Mouse (Mus musculus) myocyte (in vitro differentiated cells): Measurements from ENCODE around the gene Otx1. TPM values are rescaled to one million over a fixed set of nuclear protein-coding genes. Genes with fewer than 3 reads are reported as not detected.

Experiments used
- H3K27me3 ChIP-seq: one replicate; pipeline ENCODE4 v1.6.1; 2011; ENCODE audit not compliant: control insufficient read depth, insufficient read depth, insufficient read length
- H3K36me3 ChIP-seq: one replicate; pipeline ENCODE4 v1.6.1; 2011; ENCODE audit not compliant: control insufficient read depth, insufficient read depth
- H3K4me2 ChIP-seq: one replicate; pipeline ENCODE4 v1.6.1; 2011; ENCODE audit warnings: low read depth, control low read depth
- H3K4me3 ChIP-seq: one replicate; pipeline ENCODE4 v1.5.1; 2011; ENCODE audit warnings: mild to moderate bottlenecking, control low read depth, moderate library complexity
- H3K79me2 ChIP-seq: one replicate; pipeline ENCODE4 v1.6.1; 2011; ENCODE audit not compliant: control insufficient read depth, insufficient read depth
- H3ac ChIP-seq: one replicate; pipeline ENCODE4 v1.6.1; 2011; ENCODE audit not compliant: control insufficient read depth, insufficient read length
- CEBPB ChIP-seq: IDR thresholded peaks from 2 replicates; pipeline ENCODE4 v1.6.1; 2011; ENCODE audit warnings: mild to moderate bottlenecking, moderate library complexity; ENCODE audit not compliant: poor library complexity, insufficient read depth, severe bottlenecking
- E2F4 ChIP-seq: IDR thresholded peaks from one replicate; pipeline ENCODE4 v1.6.1; 2011; ENCODE audit warnings: mild to moderate bottlenecking, control low read depth, moderate library complexity; ENCODE audit not compliant: insufficient read depth
- MAX ChIP-seq: IDR thresholded peaks from one replicate; pipeline ENCODE4 v1.6.1; 2011; ENCODE audit warnings: low read depth, mild to moderate bottlenecking, control low read depth
- MYOD1 ChIP-seq, 3 experiments: IDR thresholded peaks; one replicate each; pipeline ENCODE4 v1.6.1; 2011; ENCODE audit warnings: control low read depth in 2 of 3, low read depth in 2 of 3, mild to moderate bottlenecking in 2 of 3, moderate library complexity in 1 of 3; ENCODE audit not compliant: insufficient read length in 2 of 3, control insufficient read depth in 1 of 3
- MYOG ChIP-seq, 3 experiments: IDR thresholded peaks; one replicate each; pipeline ENCODE4 v1.6.1; 2011; ENCODE audit warnings: control low read depth in 2 of 3, low read depth in 2 of 3, mild to moderate bottlenecking in 2 of 3; ENCODE audit not compliant: insufficient read length in 2 of 3, control insufficient read depth in 1 of 3, insufficient read depth in 1 of 3
- POLR2A ChIP-seq: IDR thresholded peaks from one replicate; pipeline ENCODE4 v1.6.1; 2011; ENCODE audit warnings: low read depth, mild to moderate bottlenecking, control low read depth, moderate library complexity; ENCODE audit not compliant: insufficient read length
- POLR2AphosphoS2 ChIP-seq: IDR thresholded peaks from one replicate; pipeline ENCODE4 v1.6.1; 2011; ENCODE audit warnings: low read depth, control low read depth; ENCODE audit not compliant: insufficient read length
- REST ChIP-seq: IDR thresholded peaks from one replicate; pipeline ENCODE4 v1.6.1; 2011; ENCODE audit warnings: mild to moderate bottlenecking, control low read depth, moderate library complexity; ENCODE audit not compliant: insufficient read depth, insufficient read length
- SRF ChIP-seq: IDR thresholded peaks from one replicate; pipeline ENCODE4 v1.6.1; 2011; ENCODE audit warnings: low read depth; ENCODE audit not compliant: control insufficient read depth, insufficient read length
- TCF12 ChIP-seq: IDR thresholded peaks from one replicate; pipeline ENCODE4 v1.6.1; 2011; ENCODE audit warnings: mild to moderate bottlenecking, control low read depth; ENCODE audit not compliant: poor library complexity, insufficient read depth, severe bottlenecking
- TCF3 ChIP-seq: IDR thresholded peaks from one replicate; pipeline ENCODE4 v1.6.1; 2011; ENCODE audit warnings: low read depth, control low read depth; ENCODE audit not compliant: insufficient read length
- USF1 ChIP-seq: IDR thresholded peaks from one replicate; pipeline ENCODE4 v1.6.1; 2011; ENCODE audit warnings: low read depth, mild to moderate bottlenecking, control low read depth, moderate library complexity
- polyA plus RNA-seq: library from polyadenylated mRNA; unstranded; fragments of >200 nt; fragmentation: generic; extraction: Trizol; gene quantifications from one replicate; pipeline ENCODE4 v1.2.1, GENCODE M21; 2012; ENCODE audit warnings: missing spikeins

The Otx1 gene
- polyA plus RNA-seq, 1 experiment: 0.72 TPM

- TF ChIP-seq USF1 (no peak), SRF (no peak), E2F4 (no peak), TCF12 (no peak), MYOD1 (IDR thresholded peaks at IDR 0.05; ENCODE audit: control insufficient read depth in 1 of 3, insufficient read length in 2 of 3, low read depth in 2 of 3) (no peak), CEBPB (no peak), MAX (no peak), MYOG (IDR thresholded peaks at IDR 0.05; ENCODE audit: control insufficient read depth in 1 of 3, insufficient read depth in 1 of 3, insufficient read length in 2 of 3, low read depth in 2 of 3) (no peak), TCF3 (no peak), POLR2A (no peak), REST (no peak), POLR2AphosphoS2 (no peak)
- Histone ChIP-seq H3K4me2 (no peak overlapping the region), H3K27me3 (no peaks in the 10 kb centered on the region), H3K4me3 (no peak overlapping the region), H3K36me3 (no peaks in the 10 kb centered on the region), H3K79me2 (no peaks in the 10 kb centered on the region), H3ac (no peak overlapping the region)
These were observed 3.0 kb downstream of the Otx1 start for GRCm38 (mm10) chr11:21999396-22000315.

- Histone ChIP-seq H3K36me3 (no peaks in the 10 kb centered on the region), H3K4me3 (no peak overlapping the region), H3ac (no peak overlapping the region), H3K27me3 (no peaks in the 10 kb centered on the region), H3K4me2 (no peak overlapping the region), H3K79me2 (no peaks in the 10 kb centered on the region)
- TF ChIP-seq TCF3 (no peak), POLR2A (no peak), E2F4 (no peak), USF1 (no peak), CEBPB (no peak), TCF12 (no peak)
These were observed 4.3 kb downstream of the Otx1 start for GRCm38 (mm10) chr11:21998141-21999047.

GRCm38 (mm10) chr11:21997561-21998140 is 5.0 kb downstream of the Otx1 start:
- no peak for TF ChIP-seq MYOG (IDR thresholded peaks at IDR 0.05; ENCODE audit: control insufficient read depth in 1 of 3, insufficient read depth in 1 of 3, insufficient read length in 2 of 3, low read depth in 2 of 3)
- TF ChIP-seq MYOD1 (IDR thresholded peaks at IDR 0.05; ENCODE audit: control insufficient read depth in 1 of 3, insufficient read length in 2 of 3, low read depth in 2 of 3): no peak
- TF ChIP-seq POLR2AphosphoS2: no peak
- TF ChIP-seq SRF: no peak
- TF ChIP-seq E2F4: no peak
- no peak for TF ChIP-seq REST
- TF ChIP-seq TCF12: no peak
- no peak for TF ChIP-seq TCF3
- TF ChIP-seq CEBPB: no peak
- no peak for TF ChIP-seq POLR2A
- no peak for TF ChIP-seq MAX
- Histone ChIP-seq H3K4me3 (no peak overlapping the region), H3K79me2 (no peaks in the 10 kb centered on the region), H3K4me2 (no peak overlapping the region), H3ac (no peak overlapping the region), H3K27me3 (no peaks in the 10 kb centered on the region), H3K36me3 (no peaks in the 10 kb centered on the region)

- H3K27me3 ChIP-seq: no peaks in the 10 kb centered on the region
- no peak overlapping the region for H3ac ChIP-seq
- H3K4me2 ChIP-seq: no peak overlapping the region
- no peak overlapping the region for H3K4me3 ChIP-seq
- H3K79me2 ChIP-seq: no peaks in the 10 kb centered on the region
- H3K36me3 ChIP-seq: no peaks in the 10 kb centered on the region
- no peak for TF ChIP-seq SRF
- no peak for TF ChIP-seq MYOD1 (IDR thresholded peaks at IDR 0.05; ENCODE audit: control insufficient read depth in 1 of 3, insufficient read length in 2 of 3, low read depth in 2 of 3)
- TF ChIP-seq E2F4: no peak
- no peak for TF ChIP-seq CEBPB
- TF ChIP-seq TCF3: no peak
- TF ChIP-seq USF1: no peak
- no peak for TF ChIP-seq POLR2AphosphoS2
- no peak for TF ChIP-seq MAX
- no peak for TF ChIP-seq MYOG (IDR thresholded peaks at IDR 0.05; ENCODE audit: control insufficient read depth in 1 of 3, insufficient read depth in 1 of 3, insufficient read length in 2 of 3, low read depth in 2 of 3)
- no peak for TF ChIP-seq TCF12
- no peak for TF ChIP-seq REST
- TF ChIP-seq POLR2A: no peak
These were observed 5.8 kb downstream of the Otx1 start for GRCm38 (mm10) chr11:21996661-21997560.
